Mouse (Mus musculus): ENCODE data around the gene Hist1h2bh. TPM values are rescaled to one million over a fixed set of nuclear protein-coding genes. Genes with fewer than 3 reads are reported as not detected.
"Not testable (repeated sequence)": the region's sequence is repeated elsewhere in the genome, so short reads cannot be mapped to it uniquely, and the experiment has no call there.

The Hist1h2bh gene
- 0.37 and 0.57 TPM in 2 replicates for polyA plus RNA-seq (2016; fragmentation: Nextera tagmentation; extraction: Ambion mirVana)

GRCm38 (mm10) chr13:23542999-23543607, at the start of gene Hist1h2bh:
Gene Hist1h2bh (minus strand): TSS chr13:23543392.
- ATAC-seq (ENCODE audit: low FRiP score) = peak; percentile 88
- Histone ChIP-seq H3K4me3 (peak within 1 kb of the TSS; percentile 46), H3K27ac (peak within 1 kb of the TSS; percentile 92), H3K9ac (peak within 1 kb of the TSS; percentile 69), H3K4me2 (replicated peaks) (peak within 1 kb of the TSS; percentile 69)
- not testable (repeated sequence) for H3K36me3 ChIP-seq; H3K27me3 ChIP-seq; H3K9me3 ChIP-seq (replicated peaks); H3K4me1 ChIP-seq
- under 1% methylated on average over 38 of the region's 42 CpGs for WGBS

GRCm38 (mm10) chr13:23592614-23593013, 49.4 kb upstream of the Hist1h2bh start:
- H3K9ac ChIP-seq = no peak overlapping the region
- no peak overlapping the region for H3K4me2 ChIP-seq (replicated peaks)
- no peaks in the 10 kb centered on the region for H3K9me3 ChIP-seq (replicated peaks)
- no peak overlapping the region for H3K27ac ChIP-seq
- ATAC-seq (ENCODE audit: low FRiP score) = no peak
- no peaks in the 10 kb centered on the region for H3K4me1 ChIP-seq
- WGBS = 82% methylated on average over 7 of the region's 7 CpGs
- no peaks in the 10 kb centered on the region for H3K27me3 ChIP-seq
- H3K4me3 ChIP-seq = no peak overlapping the region
- no peaks in the 10 kb centered on the region for H3K36me3 ChIP-seq

DNA sequence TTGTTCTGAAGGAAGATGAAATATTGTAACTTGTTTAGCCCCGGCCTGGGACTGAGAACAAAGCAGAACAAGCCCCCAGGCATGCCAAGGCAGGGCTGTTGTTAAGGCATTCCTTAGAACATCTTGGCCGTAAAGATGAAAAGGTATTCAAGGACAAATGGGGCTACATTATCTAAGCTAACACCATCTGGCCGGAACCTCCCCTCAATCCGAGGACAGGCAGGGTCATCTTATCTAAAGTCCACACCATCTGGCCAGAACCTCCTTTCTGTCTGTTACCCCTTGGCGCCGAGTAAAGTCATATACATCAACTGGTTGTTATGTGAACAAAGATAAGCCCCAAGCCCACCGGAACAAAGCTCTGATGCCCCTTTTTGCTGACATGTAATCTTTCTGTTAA, 48.7 kb upstream of the Hist1h2bh start:
- 88% methylated on average over 7 of the region's 7 CpGs for WGBS
- not testable (repeated sequence) for H3K9me3 ChIP-seq (replicated peaks); H3K27ac ChIP-seq; H3K4me1 ChIP-seq; H3K36me3 ChIP-seq; ATAC-seq (ENCODE audit: low FRiP score); H3K9ac ChIP-seq; H3K4me3 ChIP-seq; H3K27me3 ChIP-seq; H3K4me2 ChIP-seq (replicated peaks)

DNA sequence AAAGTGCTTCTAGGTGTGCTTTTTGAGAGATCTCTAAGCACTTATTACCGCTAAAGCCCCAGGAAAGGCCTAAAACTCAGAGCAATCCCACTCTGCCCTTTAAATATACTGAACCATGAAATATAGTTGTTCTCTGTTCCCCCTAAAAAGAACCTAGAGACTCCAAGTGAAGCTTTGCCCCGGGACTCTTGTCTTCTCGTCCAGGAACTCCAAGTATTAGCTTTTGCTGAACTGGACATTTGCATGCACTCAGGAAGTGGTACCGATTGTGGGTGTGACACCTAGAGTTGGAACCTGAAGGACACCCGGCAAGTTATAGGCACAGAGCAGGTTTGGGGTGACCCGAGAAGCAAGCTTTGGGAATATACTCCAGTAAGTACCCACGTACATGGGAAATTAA, 48.0 kb upstream of the Hist1h2bh start:
- no peaks in the 10 kb centered on the region for H3K27me3 ChIP-seq
- ATAC-seq (ENCODE audit: low FRiP score) = no peak
- peaks cover 2% of the 10 kb centered on the region; the same call in 1 of the 2 replicates for H3K4me1 ChIP-seq
- whole genome bisulfite sequencing = 92% methylated on average over 7 of the region's 7 CpGs
- H3K27ac ChIP-seq = no peak overlapping the region
- no peaks in the 10 kb centered on the region for H3K36me3 ChIP-seq
- H3K4me3 ChIP-seq = no peak overlapping the region
- H3K9ac ChIP-seq = no peak overlapping the region
- H3K4me2 ChIP-seq (replicated peaks) = no peak overlapping the region
- H3K9me3 ChIP-seq (replicated peaks) = no peaks in the 10 kb centered on the region

- Histone ChIP-seq H3K4me3 (peak overlapping the region; percentile 24; the same call in 1 of the 2 replicates), H3K36me3 (no peaks in the 10 kb centered on the region), H3K9me3 (replicated peaks) (no peaks in the 10 kb centered on the region), H3K4me1 (peaks cover 22% of the 10 kb centered on the region), H3K27me3 (no peaks in the 10 kb centered on the region), H3K9ac (peak overlapping the region; percentile 49; the same call in 1 of the 2 replicates), H3K4me2 (replicated peaks) (peak overlapping the region; percentile 69), H3K27ac (peak overlapping the region; percentile 87)
- no peak for ATAC-seq (ENCODE audit: low FRiP score)
- WGBS = 9% methylated on average over 1 of the region's 1 CpGs
These were observed 43.7 kb upstream of the Hist1h2bh start for GRCm38 (mm10) chr13:23586940-23587225.

GRCm38 (mm10) chr13:23586099-23586939, 43.1 kb upstream of the Hist1h2bh start:
- 3% methylated on average over 22 of the region's 22 CpGs for WGBS
- Histone ChIP-seq H3K9me3 (replicated peaks) (no peaks in the 10 kb centered on the region), H3K27me3 (no peaks in the 10 kb centered on the region), H3K4me1 (peaks cover 24% of the 10 kb centered on the region), H3K27ac (peak overlapping the region; percentile 94), H3K36me3 (no peaks in the 10 kb centered on the region), H3K9ac (peak overlapping the region; percentile 49), H3K4me3 (peak overlapping the region; percentile 37), H3K4me2 (replicated peaks) (peak overlapping the region; percentile 69)
- no peak for ATAC-seq (ENCODE audit: low FRiP score)

GRCm38 (mm10) chr13:23585442-23586098, 42.4 kb upstream of the Hist1h2bh start:
- Histone ChIP-seq H3K27ac (peak overlapping the region; percentile 94), H3K4me3 (peak overlapping the region; percentile 37), H3K4me1 (peaks cover 24% of the 10 kb centered on the region), H3K4me2 (replicated peaks) (peak overlapping the region; percentile 69), H3K9ac (peak overlapping the region; percentile 75)
- not testable (repeated sequence) for H3K27me3 ChIP-seq; H3K9me3 ChIP-seq (replicated peaks); H3K36me3 ChIP-seq
- ATAC-seq (ENCODE audit: low FRiP score) = peak; percentile 91
- 0% methylated on average over 23 of the region's 36 CpGs for WGBS

DNA sequence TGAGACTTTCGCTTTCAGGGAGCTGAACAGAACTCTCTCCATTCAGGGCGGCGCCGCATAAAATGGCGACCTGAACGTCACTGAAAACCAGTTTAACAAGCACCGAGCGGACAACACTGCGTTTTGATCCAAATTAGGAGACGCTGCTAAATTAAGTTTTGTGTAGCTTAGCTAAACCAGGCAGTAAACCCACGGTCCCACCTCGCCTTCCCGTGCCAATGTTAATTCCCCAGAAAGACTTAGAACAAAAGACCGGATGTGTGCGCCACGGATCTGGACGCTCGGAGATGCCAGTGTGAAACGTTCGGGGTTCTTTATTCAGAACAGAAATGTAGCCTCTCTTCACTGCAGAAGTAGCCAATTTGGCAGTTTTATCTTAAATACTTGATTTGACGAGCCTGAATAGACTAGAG, 41.8 kb upstream of the Hist1h2bh start:
- peak overlapping the region; percentile 94 for H3K27ac ChIP-seq
- H3K36me3 ChIP-seq = no peaks in the 10 kb centered on the region
- peak; percentile 23; the same call in 1 of the 2 replicates for ATAC-seq (ENCODE audit: low FRiP score)
- H3K4me3 ChIP-seq = peak overlapping the region; percentile 37
- peaks cover 24% of the 10 kb centered on the region for H3K4me1 ChIP-seq
- H3K27me3 ChIP-seq = no peaks in the 10 kb centered on the region
- H3K4me2 ChIP-seq (replicated peaks) = peak overlapping the region; percentile 69
- under 1% methylated on average over 21 of the region's 21 CpGs for WGBS
- H3K9ac ChIP-seq = peak overlapping the region; percentile 75
- H3K9me3 ChIP-seq (replicated peaks) = no peaks in the 10 kb centered on the region

GRCm38 (mm10) chr13:23584331-23584730, 41.1 kb upstream of the Hist1h2bh start:
- no peaks in the 10 kb centered on the region for H3K36me3 ChIP-seq
- peak overlapping the region; percentile 69 for H3K4me2 ChIP-seq (replicated peaks)
- H3K27me3 ChIP-seq = no peaks in the 10 kb centered on the region
- ATAC-seq (ENCODE audit: low FRiP score) = no peak
- peaks cover 24% of the 10 kb centered on the region for H3K4me1 ChIP-seq
- peak overlapping the region; percentile 75 for H3K9ac ChIP-seq
- H3K27ac ChIP-seq = peak overlapping the region; percentile 94
- H3K4me3 ChIP-seq = peak overlapping the region; percentile 37; the same call in 1 of the 2 replicates
- H3K9me3 ChIP-seq (replicated peaks) = no peaks in the 10 kb centered on the region

- H3K4me2 ChIP-seq (replicated peaks) = peak overlapping the region; percentile 15; the same call in 1 of the 2 replicates
- H3K27me3 ChIP-seq = no peaks in the 10 kb centered on the region
- H3K4me1 ChIP-seq = peaks cover 24% of the 10 kb centered on the region
- H3K9me3 ChIP-seq (replicated peaks) = no peaks in the 10 kb centered on the region
- peak overlapping the region; percentile 1; the same call in 1 of the 2 replicates for H3K9ac ChIP-seq
- H3K27ac ChIP-seq = peak overlapping the region; percentile 84
- ATAC-seq (ENCODE audit: low FRiP score) = no peak
- no peak overlapping the region for H3K4me3 ChIP-seq
- no peaks in the 10 kb centered on the region for H3K36me3 ChIP-seq
These were observed 40.3 kb upstream of the Hist1h2bh start for GRCm38 (mm10) chr13:23583387-23584068.

DNA sequence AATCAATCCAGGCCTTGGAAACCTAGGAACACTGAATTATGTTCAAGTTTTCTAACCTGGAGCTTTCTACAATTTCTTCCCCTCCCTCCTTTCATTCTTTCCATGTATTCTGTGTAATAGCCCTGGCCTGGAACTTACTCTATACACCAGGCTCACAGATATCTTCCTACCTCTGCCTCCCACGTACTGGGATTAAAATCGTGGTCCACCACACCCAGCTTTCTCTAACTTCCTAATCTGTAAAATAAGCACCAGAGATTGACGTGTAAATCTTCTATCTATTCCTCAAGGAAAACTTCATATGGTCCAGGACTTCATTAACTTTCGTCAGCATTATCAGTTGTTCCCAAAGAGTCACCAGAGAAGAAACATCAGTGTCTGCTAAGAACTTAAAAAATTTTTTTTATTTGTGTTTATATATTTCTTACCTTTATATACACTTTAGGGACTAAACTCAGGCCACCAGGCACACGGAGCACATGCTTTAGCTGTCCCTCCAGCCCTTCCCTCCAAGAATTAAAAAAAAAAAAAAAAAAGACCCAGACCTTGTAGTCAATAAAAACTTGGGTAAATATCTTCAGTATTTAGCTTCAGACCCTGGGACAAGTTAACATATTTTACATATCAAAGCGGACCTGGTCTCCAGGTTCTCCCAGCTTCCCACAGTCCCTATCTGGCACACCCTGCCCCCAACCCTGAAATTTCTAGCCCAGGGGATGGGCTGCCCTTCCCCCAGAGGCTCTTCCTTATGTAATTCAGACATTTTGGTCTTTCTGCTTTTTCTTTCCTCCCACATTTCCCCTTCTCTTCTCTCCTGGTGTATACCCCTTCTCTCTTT, 39.2 kb upstream of the Hist1h2bh start:
- H3K27ac ChIP-seq = peak overlapping the region; percentile 84
- H3K9ac ChIP-seq = peak overlapping the region; percentile 68
- no peak for ATAC-seq (ENCODE audit: low FRiP score)
- peak overlapping the region; percentile 87 for H3K4me2 ChIP-seq (replicated peaks)
- no peaks in the 10 kb centered on the region for H3K9me3 ChIP-seq (replicated peaks)
- H3K4me3 ChIP-seq = peak overlapping the region; percentile 51
- 2% methylated on average over 6 of the region's 6 CpGs for WGBS
- H3K4me1 ChIP-seq = peaks cover 24% of the 10 kb centered on the region
- H3K36me3 ChIP-seq = no peaks in the 10 kb centered on the region
- H3K27me3 ChIP-seq = no peaks in the 10 kb centered on the region
